Mouse (Mus musculus) hindbrain, embryonic 11.5 days (tissue): ENCODE results near the gene Mymk. TPM values are rescaled to one million over a fixed set of nuclear protein-coding genes. Genes with fewer than 3 reads are reported as not detected.

Experiments used
- ATAC-seq: fragments of 200-750 bp; cut with Nextera tagmentation; 2 replicates; pipeline ENCODE4 v1.8.0; 2017; ENCODE audit warnings: mild to moderate bottlenecking, moderate TSS enrichment, moderate library complexity; ENCODE audit not compliant: low FRiP score
- DNase-seq: peaks from one replicate; pipeline ENCODE4 v3.0.0-alpha.2; 2015; ENCODE audit warnings: low spot score
- H3K27ac ChIP-seq: fragments of 300-500 bp; sonication (generic); 2 replicates; pipeline ENCODE4 v1.5.1; 2014; ENCODE audit warnings: mild to moderate bottlenecking, low read depth, low read length
- H3K27me3 ChIP-seq: fragments of 300-500 bp; sonication (generic); 2 replicates; pipeline ENCODE4 v1.6.1; 2014; ENCODE audit warnings: mild to moderate bottlenecking, low read length, moderate library complexity, mixed read lengths; ENCODE audit not compliant: control insufficient read depth, insufficient read depth
- H3K36me3 ChIP-seq: fragments of 300-500 bp; sonication (generic); 2 replicates; pipeline ENCODE4 v1.6.1; 2014; ENCODE audit warnings: mild to moderate bottlenecking, low read length, moderate library complexity, mixed read lengths; ENCODE audit not compliant: control insufficient read depth, insufficient read depth
- H3K4me1 ChIP-seq: fragments of 300-500 bp; sonication (generic); replicated peaks from 2 replicates; pipeline ENCODE4 v1.6.1; 2014; ENCODE audit warnings: low read length, mixed read lengths; ENCODE audit not compliant: control insufficient read depth, insufficient read depth
- H3K4me2 ChIP-seq: fragments of 300-500 bp; sonication (generic); replicated peaks from 2 replicates; pipeline ENCODE4 v1.6.1; 2014; ENCODE audit warnings: mild to moderate bottlenecking, low read depth, low read length
- H3K4me3 ChIP-seq: fragments of 300-500 bp; sonication (generic); 2 replicates; pipeline ENCODE4 v1.5.1; 2014; ENCODE audit warnings: low read depth, low read length
- H3K9ac ChIP-seq: fragments of 300-500 bp; sonication (generic); 2 replicates; pipeline ENCODE4 v1.6.1; 2014; ENCODE audit warnings: low read depth, low read length
- H3K9me3 ChIP-seq: fragments of 300-500 bp; sonication (generic); 2 replicates; pipeline ENCODE4 v1.6.1; 2016; ENCODE audit warnings: low read length; ENCODE audit not compliant: control insufficient read depth
- whole genome bisulfite sequencing: fragments of 180-500 bp; shearing (Covaris S2); extraction: QIAGEN DNeasy Blood & Tissue Kit; methylation state at CpG from one replicate; pipeline ENCODE4 v1.1.7; 2014; 5-methylcytosine and 5-hydroxymethylcytosine counted together
- polyA plus RNA-seq: library from polyadenylated mRNA; unstranded; fragments of >200 nt; fragmentation: Nextera tagmentation; extraction: Ambion mirVana; gene quantifications from 2 replicates; pipeline ENCODE4 v1.2.1, GENCODE M21; 2014

Gene Mymk
- polyA plus RNA-seq, result 1.9 and 3.6 TPM in 2 replicates

- no peaks in the 10 kb centered on the region for H3K36me3 ChIP-seq
- H3K9ac ChIP-seq, result no peak within 1 kb of the TSS
- no peak within 1 kb of the TSS for H3K27ac ChIP-seq
- no peaks in the 10 kb centered on the region for H3K9me3 ChIP-seq
- H3K4me2 ChIP-seq, result no peak within 1 kb of the TSS
- no peaks in the 10 kb centered on the region for H3K27me3 ChIP-seq
- H3K4me1 ChIP-seq, result peaks cover 3% of the 10 kb centered on the region; the same call in 1 of the 2 replicates
- ATAC-seq, result no peak
- DNase-seq, result no peak
- 90% methylated on average over 2 of the region's 2 CpGs for WGBS
- H3K4me3 ChIP-seq, result no peak within 1 kb of the TSS
Measured at GRCm38 (mm10) chr2:27071978-27072377, at the start of gene Mymk. Mymk (minus strand) TSS chr2:27072179.

DNA sequence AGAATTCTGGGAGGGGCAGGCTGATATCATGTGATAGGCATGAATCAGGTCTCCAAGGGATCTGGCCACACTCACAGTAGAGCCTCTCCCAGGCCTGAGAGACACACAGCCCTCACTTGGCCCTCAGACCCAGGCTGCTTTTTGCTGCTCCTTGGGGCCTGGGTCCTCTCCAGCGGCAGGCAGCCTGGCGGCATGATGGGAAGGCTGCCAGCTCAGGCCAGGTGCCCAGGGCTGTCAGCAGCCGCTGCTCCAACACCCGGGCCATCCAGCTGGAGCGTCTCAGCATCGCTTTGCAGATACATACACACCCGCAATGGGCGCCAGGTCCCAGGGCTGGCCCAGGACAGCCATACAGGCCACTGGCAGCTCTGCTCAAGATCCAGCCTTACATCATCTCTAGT lies 48.3 kb upstream of the Mymk start:
- H3K4me2 ChIP-seq, result no peak overlapping the region
- no peak overlapping the region for H3K27ac ChIP-seq
- H3K9ac ChIP-seq, result no peak overlapping the region
- WGBS, result 89% methylated on average over 8 of the region's 8 CpGs
- H3K36me3 ChIP-seq, result no peaks in the 10 kb centered on the region
- H3K4me1 ChIP-seq, result peaks cover 10% of the 10 kb centered on the region
- H3K9me3 ChIP-seq, result no peaks in the 10 kb centered on the region
- DNase-seq, result no peak
- no peak for ATAC-seq
- no peak overlapping the region for H3K4me3 ChIP-seq
- no peaks in the 10 kb centered on the region for H3K27me3 ChIP-seq

- no peak for ATAC-seq
- WGBS, result 93% methylated on average over 2 of the region's 2 CpGs
- no peak overlapping the region for H3K9ac ChIP-seq
Measured at GRCm38 (mm10) chr2:27119766-27120165, 47.8 kb upstream of the Mymk start.

DNA sequence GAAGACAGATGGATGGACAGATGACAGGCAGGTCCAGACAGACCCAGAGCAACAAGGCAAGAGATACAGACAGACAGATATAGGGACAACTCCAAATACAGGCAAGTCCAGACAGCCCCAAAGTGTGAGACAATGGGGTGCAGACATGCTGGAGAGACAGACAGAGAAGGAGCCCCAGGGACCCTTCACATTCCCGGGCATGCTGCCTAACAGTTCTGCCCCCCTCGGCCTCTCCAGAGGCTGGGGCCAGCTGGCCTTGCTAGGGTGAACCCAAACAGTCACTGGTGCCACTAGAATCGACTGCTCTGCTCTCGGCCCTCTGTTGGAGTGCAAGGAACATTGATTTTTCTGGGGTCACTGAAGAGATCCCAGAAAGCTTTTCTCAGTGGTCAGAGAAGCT lies 46.5 kb upstream of the Mymk start:
- DNase-seq (no peak), ATAC-seq (no peak)
- no peak overlapping the region for H3K9ac ChIP-seq
- H3K27me3 ChIP-seq, result no peaks in the 10 kb centered on the region
- H3K9me3 ChIP-seq, result no peaks in the 10 kb centered on the region
- peaks cover 10% of the 10 kb centered on the region for H3K4me1 ChIP-seq
- no peak overlapping the region for H3K27ac ChIP-seq
- H3K4me3 ChIP-seq, result no peak overlapping the region
- H3K36me3 ChIP-seq, result no peaks in the 10 kb centered on the region
- WGBS, result 64% methylated on average over 4 of the region's 4 CpGs
- H3K4me2 ChIP-seq, result no peak overlapping the region

More at GRCm38 (mm10) chr2:27119766-27120165, 47.8 kb upstream of the Mymk start:
- Histone ChIP-seq H3K4me2 (no peak overlapping the region), H3K27me3 (no peaks in the 10 kb centered on the region), H3K27ac (no peak overlapping the region), H3K9me3 (no peaks in the 10 kb centered on the region), H3K4me1 (peaks cover 10% of the 10 kb centered on the region), H3K4me3 (no peak overlapping the region), H3K36me3 (no peaks in the 10 kb centered on the region)
- no peak for DNase-seq

- no peaks in the 10 kb centered on the region for H3K9me3 ChIP-seq
- 93% methylated on average over 10 of the region's 10 CpGs for WGBS
- H3K4me3 ChIP-seq, result no peak overlapping the region
- ATAC-seq (no peak), DNase-seq (no peak)
- no peak overlapping the region for H3K27ac ChIP-seq
- no peaks in the 10 kb centered on the region for H3K36me3 ChIP-seq
- H3K9ac ChIP-seq, result no peak overlapping the region
- H3K4me2 ChIP-seq, result no peak overlapping the region
- no peaks in the 10 kb centered on the region for H3K4me1 ChIP-seq
- 0 out of 2 replicates have a peak, but pooled peaks cover 2% of the 10 kb centered on the region for H3K27me3 ChIP-seq
Measured at GRCm38 (mm10) chr2:27114169-27114568, 42.2 kb upstream of the Mymk start.

DNA sequence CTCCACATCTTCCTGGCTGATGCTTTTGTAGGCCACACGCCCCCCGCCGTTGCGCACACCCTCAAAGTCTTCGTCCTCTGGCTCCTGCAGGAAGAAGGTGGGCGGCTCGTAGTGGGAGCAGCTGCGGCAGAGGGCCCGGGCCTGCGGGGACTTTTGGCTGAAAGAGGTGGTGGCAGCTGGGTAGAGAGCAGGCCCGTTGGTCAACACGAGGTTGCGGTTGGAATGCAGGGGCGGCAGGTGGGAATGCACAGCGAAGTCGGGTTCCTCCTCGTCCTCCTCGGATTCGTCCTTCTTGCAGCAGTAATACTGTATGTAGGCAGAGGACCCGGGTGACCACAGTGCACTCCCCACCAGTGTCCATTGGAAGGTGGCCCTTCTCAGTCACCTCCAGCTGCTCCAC lies 40.6 kb upstream of the Mymk start:
- no peak for DNase-seq
- H3K9ac ChIP-seq, result no peak overlapping the region
- 0 out of 2 replicates have a peak, but pooled peaks cover 2% of the 10 kb centered on the region for H3K27me3 ChIP-seq
- no peak overlapping the region for H3K4me3 ChIP-seq
- no peaks in the 10 kb centered on the region for H3K9me3 ChIP-seq
- H3K27ac ChIP-seq, result no peak overlapping the region
- no peaks in the 10 kb centered on the region for H3K4me1 ChIP-seq
- ATAC-seq, result no peak
- H3K36me3 ChIP-seq, result no peaks in the 10 kb centered on the region
- WGBS, result 71% methylated on average over 20 of the region's 20 CpGs
- no peak overlapping the region for H3K4me2 ChIP-seq

DNA sequence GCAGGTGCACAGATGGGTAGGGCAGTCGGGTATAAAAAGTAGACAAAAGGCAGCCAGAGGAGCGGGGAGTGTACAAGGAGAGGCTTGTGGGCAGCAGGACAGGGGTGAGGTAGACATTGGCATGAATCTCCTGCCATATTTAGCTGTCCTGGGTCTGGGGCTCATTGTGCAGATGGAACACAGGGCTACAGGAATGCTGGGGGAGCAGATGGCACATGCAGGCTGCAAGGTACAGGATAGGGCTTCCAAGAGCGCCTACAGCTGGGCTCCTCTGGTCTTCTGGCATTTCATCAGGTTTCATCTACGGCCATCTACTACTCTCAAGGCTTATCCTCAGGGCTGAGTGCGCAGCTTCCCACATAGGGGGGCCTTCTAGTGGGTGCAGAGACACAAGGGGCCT lies 37.1 kb upstream of the Mymk start:
- no peak overlapping the region for H3K9ac ChIP-seq
- ATAC-seq (no peak), DNase-seq (no peak)
- no peak overlapping the region for H3K4me2 ChIP-seq
- H3K4me3 ChIP-seq, result no peak overlapping the region
- no peaks in the 10 kb centered on the region for H3K36me3 ChIP-seq
- H3K9me3 ChIP-seq, result no peaks in the 10 kb centered on the region
- 86% methylated on average over 5 of the region's 5 CpGs for WGBS
- 0 out of 2 replicates have a peak, but pooled peaks cover 2% of the 10 kb centered on the region for H3K27me3 ChIP-seq
- H3K27ac ChIP-seq, result no peak overlapping the region
- 0 out of 2 replicates have a peak, but pooled peaks cover 3% of the 10 kb centered on the region for H3K4me1 ChIP-seq

GRCm38 (mm10) chr2:27108144-27108543 lies 36.2 kb upstream of the Mymk start:
- 78% methylated on average over 2 of the region's 2 CpGs for WGBS
- no peak overlapping the region for H3K9ac ChIP-seq
- 0 out of 2 replicates have a peak, but pooled peaks cover 2% of the 10 kb centered on the region for H3K27me3 ChIP-seq
- DNase-seq (no peak), ATAC-seq (no peak)
- H3K4me3 ChIP-seq, result no peak overlapping the region
- H3K4me1 ChIP-seq, result 0 out of 2 replicates have a peak, but pooled peaks cover 3% of the 10 kb centered on the region
- no peak overlapping the region for H3K4me2 ChIP-seq
- H3K27ac ChIP-seq, result no peak overlapping the region
- H3K36me3 ChIP-seq, result no peaks in the 10 kb centered on the region
- no peaks in the 10 kb centered on the region for H3K9me3 ChIP-seq

GRCm38 (mm10) chr2:27106816-27107215 lies 34.8 kb upstream of the Mymk start:
- Histone ChIP-seq H3K9ac (no peak overlapping the region), H3K9me3 (no peaks in the 10 kb centered on the region), H3K27ac (no peak overlapping the region; the same call in 1 of the 2 replicates), H3K4me2 (no peak overlapping the region), H3K36me3 (no peaks in the 10 kb centered on the region), H3K27me3 (0 out of 2 replicates have a peak, but pooled peaks cover 2% of the 10 kb centered on the region), H3K4me3 (no peak overlapping the region), H3K4me1 (0 out of 2 replicates have a peak, but pooled peaks cover 3% of the 10 kb centered on the region)
- no peak for ATAC-seq
- WGBS, result 57% methylated on average over 3 of the region's 3 CpGs
- no peak for DNase-seq
